Mouse (Mus musculus) heart, embryonic 12.5 days (tissue): ENCODE data around the gene Larp6. TPM values are rescaled to one million over a fixed set of nuclear protein-coding genes. Genes with fewer than 3 reads are reported as not detected.

Experiments
- ATAC-seq: fragments of 200-750 bp; cut with Nextera tagmentation; 2 replicates; pipeline ENCODE4 v1.8.0; 2017; ENCODE audit warnings: moderate TSS enrichment, moderate library complexity; ENCODE audit not compliant: insufficient number of reproducible peaks, low FRiP score
- H3K27ac ChIP-seq: fragments of 300-500 bp; sonication (generic); 2 replicates; pipeline ENCODE4 v1.5.1; 2016; ENCODE audit warnings: mild to moderate bottlenecking, moderate library complexity; ENCODE audit not compliant: poor library complexity, severe bottlenecking
- H3K27me3 ChIP-seq: fragments of 300-500 bp; sonication (generic); replicated peaks from 2 replicates; pipeline ENCODE4 v1.6.1; 2016; ENCODE audit warnings: mild to moderate bottlenecking, moderate library complexity
- H3K36me3 ChIP-seq: fragments of 300-500 bp; sonication (generic); 2 replicates; pipeline ENCODE4 v1.6.1; 2016; ENCODE audit warnings: mild to moderate bottlenecking, moderate library complexity
- H3K4me1 ChIP-seq: fragments of 300-500 bp; sonication (generic); replicated peaks from 2 replicates; pipeline ENCODE4 v1.6.1; 2016; ENCODE audit warnings: mild to moderate bottlenecking
- H3K4me2 ChIP-seq: fragments of 300-500 bp; sonication (generic); 2 replicates; pipeline ENCODE4 v1.6.1; 2016; ENCODE audit warnings: mild to moderate bottlenecking, moderate library complexity
- H3K4me3 ChIP-seq: fragments of 300-500 bp; sonication (generic); 2 replicates; pipeline ENCODE4 v1.5.1; 2016; ENCODE audit warnings: mild to moderate bottlenecking
- H3K9ac ChIP-seq: fragments of 300-500 bp; sonication (generic); 2 replicates; pipeline ENCODE4 v1.6.1; 2016; ENCODE audit warnings: mild to moderate bottlenecking, moderate library complexity
- H3K9me3 ChIP-seq: fragments of 300-500 bp; sonication (generic); replicated peaks from 2 replicates; pipeline ENCODE4 v1.6.1; 2016; ENCODE audit warnings: mild to moderate bottlenecking, moderate library complexity
- WGBS: fragments of 180-500 bp; shearing (Covaris S2); methylation state at CpG from one replicate; pipeline ENCODE4 v1.1.7; 2016; 5-methylcytosine and 5-hydroxymethylcytosine counted together
- polyA plus RNA-seq: library from polyadenylated mRNA; unstranded; fragments of >200 nt; fragmentation: Nextera tagmentation; extraction: Ambion mirVana; gene quantifications from 2 replicates; pipeline ENCODE4 v1.2.1, GENCODE M21; 2016

The Larp6 gene
- polyA plus RNA-seq, 1 experiment from 2014 or later: 0.87 TPM

- H3K9me3 ChIP-seq: no peaks in the 10 kb centered on the region; the same call in 1 of the 2 replicates
- 5% methylated on average over 5 of the region's 5 CpGs for WGBS
- no peak overlapping the region for H3K4me3 ChIP-seq
- ATAC-seq: peak; percentile 89
- H3K27me3 ChIP-seq: no peaks in the 10 kb centered on the region
- peak overlapping the region; percentile 89 for H3K27ac ChIP-seq
- peaks cover 37% of the 10 kb centered on the region for H3K4me1 ChIP-seq
- H3K36me3 ChIP-seq: no peaks in the 10 kb centered on the region
- H3K9ac ChIP-seq: no peak overlapping the region
- H3K4me2 ChIP-seq: peak overlapping the region; percentile 27; the same call in 1 of the 2 replicates
These were observed 45.0 kb downstream of the Larp6 start for GRCm38 (mm10) chr9:60757817-60758216.

GRCm38 (mm10) chr9:60759436-60760007 is 46.7 kb downstream of the Larp6 start:
- ATAC-seq: no peak
- 40% methylated on average over 10 of the region's 10 CpGs for WGBS
- no peak overlapping the region for H3K9ac ChIP-seq

GRCm38 (mm10) chr9:60765181-60765580 is 52.4 kb downstream of the Larp6 start:
- Histone ChIP-seq H3K4me3 (no peak overlapping the region), H3K9me3 (no peaks in the 10 kb centered on the region; the same call in 1 of the 2 replicates), H3K4me1 (peaks cover 27% of the 10 kb centered on the region), H3K27me3 (no peaks in the 10 kb centered on the region), H3K4me2 (no peak overlapping the region), H3K36me3 (no peaks in the 10 kb centered on the region), H3K9ac (no peak overlapping the region), H3K27ac (peak overlapping the region; percentile 17; the same call in 1 of the 2 replicates)
- ATAC-seq: no peak
- WGBS: 6% methylated on average over 2 of the region's 2 CpGs

More at GRCm38 (mm10) chr9:60759436-60760007, 46.7 kb downstream of the Larp6 start:
- H3K4me3 ChIP-seq: no peak overlapping the region
- peaks cover 39% of the 10 kb centered on the region for H3K4me1 ChIP-seq
- H3K27ac ChIP-seq: peak overlapping the region; percentile 89
- no peaks in the 10 kb centered on the region for H3K27me3 ChIP-seq
- H3K36me3 ChIP-seq: no peaks in the 10 kb centered on the region
- H3K9me3 ChIP-seq: no peaks in the 10 kb centered on the region; the same call in 1 of the 2 replicates
- H3K4me2 ChIP-seq: no peak overlapping the region

- Histone ChIP-seq H3K27ac (no peak overlapping the region), H3K36me3 (no peaks in the 10 kb centered on the region), H3K4me3 (no peak overlapping the region), H3K9me3 (peaks cover 8% of the 10 kb centered on the region; the same call in 1 of the 2 replicates), H3K9ac (no peak overlapping the region), H3K4me2 (no peak overlapping the region), H3K4me1 (peaks cover 27% of the 10 kb centered on the region), H3K27me3 (no peaks in the 10 kb centered on the region)
- ATAC-seq: no peak
- 74% methylated on average over 9 of the region's 9 CpGs for WGBS
These were observed 55.6 kb downstream of the Larp6 start for GRCm38 (mm10) chr9:60768393-60768792.

- H3K4me1 ChIP-seq: peaks cover 23% of the 10 kb centered on the region
- H3K27me3 ChIP-seq: no peaks in the 10 kb centered on the region
- no peak for ATAC-seq
- WGBS: 58% methylated on average over 6 of the region's 6 CpGs
- H3K4me2 ChIP-seq: no peak overlapping the region
- H3K9ac ChIP-seq: no peak overlapping the region
- peaks cover 8% of the 10 kb centered on the region; the same call in 1 of the 2 replicates for H3K9me3 ChIP-seq
- no peaks in the 10 kb centered on the region for H3K36me3 ChIP-seq
- no peak overlapping the region for H3K27ac ChIP-seq
- H3K4me3 ChIP-seq: no peak overlapping the region
These were observed 56.9 kb downstream of the Larp6 start for GRCm38 (mm10) chr9:60769711-60770111.

- H3K4me3 ChIP-seq: no peak overlapping the region
- H3K9ac ChIP-seq: no peak overlapping the region
- peaks cover 12% of the 10 kb centered on the region for H3K4me1 ChIP-seq
- no peak overlapping the region for H3K27ac ChIP-seq
- no peaks in the 10 kb centered on the region for H3K27me3 ChIP-seq
- ATAC-seq: no peak
- 70% methylated on average over 2 of the region's 2 CpGs for WGBS
- H3K9me3 ChIP-seq: peaks cover 8% of the 10 kb centered on the region; the same call in 1 of the 2 replicates
- no peaks in the 10 kb centered on the region for H3K36me3 ChIP-seq
- no peak overlapping the region for H3K4me2 ChIP-seq
These were observed 60.9 kb downstream of the Larp6 start for GRCm38 (mm10) chr9:60773713-60774112.

- Histone ChIP-seq H3K9me3 (peaks cover 8% of the 10 kb centered on the region; the same call in 1 of the 2 replicates), H3K27ac (no peak overlapping the region), H3K4me3 (no peak overlapping the region), H3K36me3 (no peaks in the 10 kb centered on the region), H3K27me3 (no peaks in the 10 kb centered on the region), H3K4me1 (no peaks in the 10 kb centered on the region), H3K4me2 (no peak overlapping the region), H3K9ac (no peak overlapping the region)
- ATAC-seq: no peak
- whole genome bisulfite sequencing: 78% methylated on average over 9 of the region's 9 CpGs
These were observed 64.1 kb downstream of the Larp6 start for GRCm38 (mm10) chr9:60776899-60777298.

- H3K4me3 ChIP-seq: no peak overlapping the region
- no peak for ATAC-seq
- no peak overlapping the region for H3K27ac ChIP-seq
- H3K9ac ChIP-seq: no peak overlapping the region
- no peaks in the 10 kb centered on the region for H3K36me3 ChIP-seq
- no peaks in the 10 kb centered on the region for H3K27me3 ChIP-seq
- H3K9me3 ChIP-seq: no peaks in the 10 kb centered on the region
- no peak overlapping the region for H3K4me2 ChIP-seq
- 81% methylated on average over 9 of the region's 9 CpGs for WGBS
- no peaks in the 10 kb centered on the region for H3K4me1 ChIP-seq
These were observed 69.4 kb downstream of the Larp6 start for GRCm38 (mm10) chr9:60782057-60782789.

- Histone ChIP-seq H3K27me3 (no peaks in the 10 kb centered on the region), H3K4me2 (no peak overlapping the region), H3K9ac (no peak overlapping the region), H3K4me3 (no peak overlapping the region), H3K4me1 (peaks cover 5% of the 10 kb centered on the region; the same call in 1 of the 2 replicates), H3K36me3 (no peaks in the 10 kb centered on the region), H3K27ac (no peak overlapping the region), H3K9me3 (no peaks in the 10 kb centered on the region)
- ATAC-seq: no peak
- 62% methylated on average over 4 of the region's 4 CpGs for WGBS
These were observed 72.3 kb downstream of the Larp6 start for GRCm38 (mm10) chr9:60785069-60785468.

GRCm38 (mm10) chr9:60787517-60788110 is 74.8 kb downstream of the Larp6 start:
- H3K36me3 ChIP-seq: no peaks in the 10 kb centered on the region
- H3K4me2 ChIP-seq: no peak overlapping the region
- peak; percentile 73 for ATAC-seq
- WGBS: 3% methylated on average over 2 of the region's 2 CpGs
- H3K4me1 ChIP-seq: peaks cover 20% of the 10 kb centered on the region
- no peak overlapping the region for H3K4me3 ChIP-seq
- no peaks in the 10 kb centered on the region for H3K27me3 ChIP-seq
- peak overlapping the region; percentile 38; the same call in 1 of the 2 replicates for H3K27ac ChIP-seq
- H3K9ac ChIP-seq: no peak overlapping the region
- no peaks in the 10 kb centered on the region for H3K9me3 ChIP-seq
